Mouse (Mus musculus) activated CD4-positive, CD25-positive, alpha-beta regulatory T cell (primary cell): ENCODE data around the gene Klhl10. TPM values are rescaled to one million over a fixed set of nuclear protein-coding genes. Genes with fewer than 3 reads are reported as not detected.

Source experiments
- polyA plus RNA-seq, 2 experiments: library from polyadenylated mRNA; unstranded; fragments of 100-300 nt; shearing (Covaris generic); gene quantifications; one replicate each; pipeline ENCODE4 v1.2.1; 2017

The Klhl10 gene
- under 1 TPM; 0.33 to 0.48 TPM for polyA plus RNA-seq

GRCm38 (mm10) chr11:100441797-100442196 lies at the start of gene Klhl10, which contains the start of gene Nt5c3b:
Gene Klhl10 (plus strand): TSS chr11:100441917.
Gene Nt5c3b (minus strand): TSS chr11:100441808.

GRCm38 (mm10) chr11:100397600-100398389 lies 43.9 kb upstream of the Klhl10 start, which contains the start of gene Jup:
Gene Jup (minus strand): TSS chr11:100397763.

GRCm38 (mm10) chr11:100414021-100414913 lies 27.4 kb upstream of the Klhl10 start, which contains the start of gene P3h4:
Gene P3h4 (minus strand): TSS chr11:100414836.

GRCm38 (mm10) chr11:100414914-100415822 lies 26.5 kb upstream of the Klhl10 start, which contains the start of gene Fkbp10:
Gene Fkbp10 (plus strand): TSS chr11:100415697.

GRCm38 (mm10) chr11:100472197-100472934 lies 30.6 kb downstream of the Klhl10 start, which contains the start of gene Klhl11:
Gene Klhl11 (minus strand): TSS chr11:100472741.

Other genes with a start within 250 kb of the Klhl10 start
- gene Krt9, start 248.7 kb upstream of the Klhl10 start, polyA plus RNA-seq = under 1 TPM in 1 of 2 experiments, not detected in 1; 0.06 TPM
- gene Krt14, start 234.4 kb upstream of the Klhl10 start, polyA plus RNA-seq = under 1 TPM in 1 of 2 experiments, not detected in 1; 0.15 TPM
- under 1 TPM in 1 of 2 experiments, not detected in 1; 0.27 TPM for gene Krt16, start 193.0 kb upstream of the Klhl10 start, polyA plus RNA-seq
- under 1 TPM in 1 of 2 experiments, not detected in 1; 0.31 TPM for gene Krt17, start 180.9 kb upstream of the Klhl10 start, polyA plus RNA-seq
- not detected for gene Krt42, start 172.0 kb upstream of the Klhl10 start, polyA plus RNA-seq
- 1,000 to 10,000 TPM; 1,912 to 1,976 TPM for gene Eif1, start 122.0 kb upstream of the Klhl10 start, polyA plus RNA-seq
- gene Gast, start 107.5 kb upstream of the Klhl10 start, polyA plus RNA-seq = not detected
- gene Hap1, start 85.8 kb upstream of the Klhl10 start, polyA plus RNA-seq = 1 to 10 TPM in 1 of 2 experiments, under 1 TPM in 1; 0.79 to 1.9 TPM
- 1 to 10 TPM; 2.8 to 10.0 TPM for gene Jup, start 44.2 kb upstream of the Klhl10 start, polyA plus RNA-seq
- not detected for gene P3h4, start 27.1 kb upstream of the Klhl10 start, polyA plus RNA-seq
- gene Fkbp10, start 26.2 kb upstream of the Klhl10 start, polyA plus RNA-seq = under 1 TPM; 0.12 to 0.48 TPM
- 100 to 1,000 TPM; 134 to 173 TPM for gene Nt5c3b, start 109 bp upstream of the Klhl10 start, polyA plus RNA-seq
- 1 to 10 TPM; 2.4 to 4.5 TPM for gene Klhl11, start 30.8 kb downstream of the Klhl10 start, polyA plus RNA-seq
- gene Acly, start 86.1 kb downstream of the Klhl10 start, polyA plus RNA-seq = 100 to 1,000 TPM in 1 of 2 experiments, 10 to 100 TPM in 1; 94.4 to 139 TPM
- 1 to 10 TPM in 1 of 2 experiments, under 1 TPM in 1; 0.16 to 1.3 TPM for gene Ttc25, start 103.7 kb downstream of the Klhl10 start, polyA plus RNA-seq
- 100 to 1,000 TPM; 373 to 396 TPM for gene Cnp, start 133.0 kb downstream of the Klhl10 start, polyA plus RNA-seq
- 10 to 100 TPM; 28.6 to 31.5 TPM for gene Nkiras2, start 177.3 kb downstream of the Klhl10 start, polyA plus RNA-seq
- gene Dnajc7, start 178.3 kb downstream of the Klhl10 start, polyA plus RNA-seq = 100 to 1,000 TPM; 424 to 540 TPM